Mouse (Mus musculus): ENCODE results near the gene Astn1. TPM values are rescaled to one million over a fixed set of nuclear protein-coding genes. Genes with fewer than 3 reads are reported as not detected.

Gene Astn1
- polyA plus RNA-seq, 1 experiment = not detected

- no peak for TF ChIP-seq FOSL1 (IDR thresholded peaks at IDR 0.05; ENCODE audit: insufficient read depth, low read length, poor library complexity, severe bottlenecking)
- no peak for TF ChIP-seq MYOD1 (IDR thresholded peaks at IDR 0.05; ENCODE audit: control insufficient read depth, insufficient read length, low read depth)
- no peak for TF ChIP-seq MYOG (IDR thresholded peaks at IDR 0.05; ENCODE audit: control insufficient read depth, extremely low read depth, insufficient read length)
- TF ChIP-seq CTCF (IDR thresholded peaks at IDR 0.05; ENCODE audit: control insufficient read depth, insufficient read depth, insufficient read length) = no peak
- no peak for TF ChIP-seq MAX (IDR thresholded peaks at IDR 0.05)
- no peak for TF ChIP-seq USF1 (IDR thresholded peaks at IDR 0.05; ENCODE audit: low read depth)
- no peak for TF ChIP-seq CEBPB (IDR thresholded peaks at IDR 0.05; ENCODE audit: low read depth)
- no peaks in the 10 kb centered on the region for H3K79me2 ChIP-seq (ENCODE audit: control insufficient read depth, insufficient read depth)
- no peaks in the 10 kb centered on the region for H3K79me3 ChIP-seq (ENCODE audit: low read depth)
- no peaks in the 10 kb centered on the region for H3K36me3 ChIP-seq (ENCODE audit: control insufficient read depth, insufficient read depth)
- H3K4me3 ChIP-seq (ENCODE audit: insufficient read depth, poor library complexity, severe bottlenecking) = no peak overlapping the region
- no peak overlapping the region for H3ac ChIP-seq (ENCODE audit: control insufficient read depth, insufficient read length, low read depth)
- H3K27me3 ChIP-seq (ENCODE audit: control insufficient read depth, insufficient read depth, insufficient read length) = no peaks in the 10 kb centered on the region
Measured at GRCm38 (mm10) chr1:158652799-158653198, 290.7 kb downstream of the Astn1 start.

- no peaks in the 10 kb centered on the region for H3K79me2 ChIP-seq (ENCODE audit: control insufficient read depth, insufficient read depth)
- no peaks in the 10 kb centered on the region for H3K27me3 ChIP-seq (ENCODE audit: control insufficient read depth, insufficient read depth, insufficient read length)
- no peaks in the 10 kb centered on the region for H3K36me3 ChIP-seq (ENCODE audit: control insufficient read depth, insufficient read depth)
- no peak overlapping the region for H3K4me3 ChIP-seq (ENCODE audit: insufficient read depth, poor library complexity, severe bottlenecking)
- no peak for TF ChIP-seq FOSL1 (IDR thresholded peaks at IDR 0.05; ENCODE audit: insufficient read depth, low read length, poor library complexity, severe bottlenecking)
- TF ChIP-seq CEBPB (IDR thresholded peaks at IDR 0.05; ENCODE audit: low read depth) = no peak
- no peak for TF ChIP-seq MYOD1 (IDR thresholded peaks at IDR 0.05; ENCODE audit: control insufficient read depth, insufficient read length, low read depth)
- no peak for TF ChIP-seq USF1 (IDR thresholded peaks at IDR 0.05; ENCODE audit: low read depth)
- TF ChIP-seq MAX (IDR thresholded peaks at IDR 0.05) = no peak
- TF ChIP-seq CTCF (IDR thresholded peaks at IDR 0.05; ENCODE audit: control insufficient read depth, insufficient read depth, insufficient read length) = no peak
- no peak for TF ChIP-seq MYOG (IDR thresholded peaks at IDR 0.05; ENCODE audit: control insufficient read depth, extremely low read depth, insufficient read length)
- H3ac ChIP-seq (ENCODE audit: control insufficient read depth, insufficient read length, low read depth) = no peak overlapping the region
- H3K79me3 ChIP-seq (ENCODE audit: low read depth) = no peaks in the 10 kb centered on the region
Measured at GRCm38 (mm10) chr1:158653808-158654520, 291.9 kb downstream of the Astn1 start.

- Histone ChIP-seq H3K36me3 (ENCODE audit: control insufficient read depth, insufficient read depth) (no peaks in the 10 kb centered on the region), H3ac (ENCODE audit: control insufficient read depth, insufficient read length, low read depth) (no peak overlapping the region), H3K79me2 (ENCODE audit: control insufficient read depth, insufficient read depth) (no peaks in the 10 kb centered on the region), H3K4me3 (ENCODE audit: insufficient read depth, poor library complexity, severe bottlenecking) (no peak overlapping the region), H3K27me3 (ENCODE audit: control insufficient read depth, insufficient read depth, insufficient read length) (no peaks in the 10 kb centered on the region), H3K79me3 (ENCODE audit: low read depth) (no peaks in the 10 kb centered on the region)
- TF ChIP-seq CEBPB (IDR thresholded peaks at IDR 0.05; ENCODE audit: low read depth) = no peak
- TF ChIP-seq FOSL1 (IDR thresholded peaks at IDR 0.05; ENCODE audit: insufficient read depth, low read length, poor library complexity, severe bottlenecking) = no peak
- TF ChIP-seq MYOG (IDR thresholded peaks at IDR 0.05; ENCODE audit: control insufficient read depth, extremely low read depth, insufficient read length) = no peak
- TF ChIP-seq MAX (IDR thresholded peaks at IDR 0.05) = no peak
- no peak for TF ChIP-seq CTCF (IDR thresholded peaks at IDR 0.05; ENCODE audit: control insufficient read depth, insufficient read depth, insufficient read length)
- TF ChIP-seq MYOD1 (IDR thresholded peaks at IDR 0.05; ENCODE audit: control insufficient read depth, insufficient read length, low read depth) = no peak
- no peak for TF ChIP-seq USF1 (IDR thresholded peaks at IDR 0.05; ENCODE audit: low read depth)
Measured at GRCm38 (mm10) chr1:158654571-158655205, 292.6 kb downstream of the Astn1 start.

- no peak for TF ChIP-seq CTCF (IDR thresholded peaks at IDR 0.05; ENCODE audit: control insufficient read depth, insufficient read depth, insufficient read length)
- TF ChIP-seq USF1 (IDR thresholded peaks at IDR 0.05; ENCODE audit: low read depth) = no peak
- no peak for TF ChIP-seq CEBPB (IDR thresholded peaks at IDR 0.05; ENCODE audit: low read depth)
- TF ChIP-seq MAX (IDR thresholded peaks at IDR 0.05) = no peak
- no peak for TF ChIP-seq MYOG (IDR thresholded peaks at IDR 0.05; ENCODE audit: control insufficient read depth, extremely low read depth, insufficient read length)
- TF ChIP-seq FOSL1 (IDR thresholded peaks at IDR 0.05; ENCODE audit: insufficient read depth, low read length, poor library complexity, severe bottlenecking) = no peak
- TF ChIP-seq MYOD1 (IDR thresholded peaks at IDR 0.05; ENCODE audit: control insufficient read depth, insufficient read length, low read depth) = no peak
- H3K36me3 ChIP-seq (ENCODE audit: control insufficient read depth, insufficient read depth) = no peaks in the 10 kb centered on the region
- no peak overlapping the region for H3K4me3 ChIP-seq (ENCODE audit: insufficient read depth, poor library complexity, severe bottlenecking)
- peaks cover 9% of the 10 kb centered on the region for H3K27me3 ChIP-seq (ENCODE audit: control insufficient read depth, insufficient read depth, insufficient read length)
- no peaks in the 10 kb centered on the region for H3K79me2 ChIP-seq (ENCODE audit: control insufficient read depth, insufficient read depth)
- H3K79me3 ChIP-seq (ENCODE audit: low read depth) = no peaks in the 10 kb centered on the region
- no peak overlapping the region for H3ac ChIP-seq (ENCODE audit: control insufficient read depth, insufficient read length, low read depth)
Measured at GRCm38 (mm10) chr1:158656986-158657385, 294.9 kb downstream of the Astn1 start.

- no peaks in the 10 kb centered on the region for H3K79me3 ChIP-seq (ENCODE audit: low read depth)
- H3K79me2 ChIP-seq (ENCODE audit: control insufficient read depth, insufficient read depth) = no peaks in the 10 kb centered on the region
- no peak for TF ChIP-seq USF1 (IDR thresholded peaks at IDR 0.05; ENCODE audit: low read depth)
- no peak for TF ChIP-seq CTCF (IDR thresholded peaks at IDR 0.05; ENCODE audit: control insufficient read depth, insufficient read depth, insufficient read length)
- no peak for TF ChIP-seq MYOD1 (IDR thresholded peaks at IDR 0.05; ENCODE audit: control insufficient read depth, insufficient read length, low read depth)
- no peak for TF ChIP-seq FOSL1 (IDR thresholded peaks at IDR 0.05; ENCODE audit: insufficient read depth, low read length, poor library complexity, severe bottlenecking)
- no peak for TF ChIP-seq MAX (IDR thresholded peaks at IDR 0.05)
- TF ChIP-seq CEBPB (IDR thresholded peaks at IDR 0.05; ENCODE audit: low read depth) = no peak
- TF ChIP-seq MYOG (IDR thresholded peaks at IDR 0.05; ENCODE audit: control insufficient read depth, extremely low read depth, insufficient read length) = no peak
- no peak overlapping the region for H3ac ChIP-seq (ENCODE audit: control insufficient read depth, insufficient read length, low read depth)
- H3K4me3 ChIP-seq (ENCODE audit: insufficient read depth, poor library complexity, severe bottlenecking) = no peak overlapping the region
- H3K27me3 ChIP-seq (ENCODE audit: control insufficient read depth, insufficient read depth, insufficient read length) = peaks cover 15% of the 10 kb centered on the region
- H3K36me3 ChIP-seq (ENCODE audit: control insufficient read depth, insufficient read depth) = no peaks in the 10 kb centered on the region
Measured at GRCm38 (mm10) chr1:158666001-158666400, 303.9 kb downstream of the Astn1 start.
